Mouse (Mus musculus): ENCODE results near the gene Snrpf. TPM values are rescaled to one million over a fixed set of nuclear protein-coding genes. Genes with fewer than 3 reads are reported as not detected.
"Not testable (repeated sequence)": the region's sequence is repeated elsewhere in the genome, so short reads cannot be mapped to it uniquely, and the experiment has no call there.

The Snrpf gene
- total RNA-seq, 4 experiments from 2014 or later, result 9.7 to 14.9 (median 11.3) TPM

DNA sequence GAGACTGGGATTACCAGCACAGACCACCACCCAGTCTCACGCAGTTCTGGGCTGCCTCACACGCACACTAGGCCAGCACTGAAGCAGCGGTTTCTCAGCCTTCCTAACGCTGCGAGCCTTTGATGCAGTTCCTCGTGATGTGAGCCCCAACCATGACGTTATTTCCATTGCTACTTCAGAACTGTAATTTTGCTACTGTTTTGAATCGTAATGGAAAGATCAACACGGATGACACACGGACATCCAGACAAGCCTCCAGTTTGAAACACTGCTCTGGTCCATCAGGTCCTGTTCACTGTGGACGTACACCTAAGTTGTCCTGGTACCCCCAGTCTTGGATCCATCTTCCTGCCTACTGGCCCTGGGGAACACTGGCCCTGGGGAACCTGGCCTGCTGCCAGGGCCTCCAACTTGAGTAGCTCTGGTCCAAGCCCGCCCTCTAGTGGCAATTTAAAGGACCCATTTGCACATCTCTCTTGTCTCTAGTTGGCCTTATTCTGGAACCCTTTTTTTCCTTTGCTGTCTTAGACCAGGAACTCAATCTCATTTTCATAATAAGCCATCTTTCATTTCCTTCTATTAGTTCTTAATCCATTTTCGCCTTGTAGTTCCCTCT is 12.1 kb downstream of the Snrpf start:
- DNase-seq (ENCODE audit: low spot score in 2 of 2), result peak; percentile 23 to 48

DNA sequence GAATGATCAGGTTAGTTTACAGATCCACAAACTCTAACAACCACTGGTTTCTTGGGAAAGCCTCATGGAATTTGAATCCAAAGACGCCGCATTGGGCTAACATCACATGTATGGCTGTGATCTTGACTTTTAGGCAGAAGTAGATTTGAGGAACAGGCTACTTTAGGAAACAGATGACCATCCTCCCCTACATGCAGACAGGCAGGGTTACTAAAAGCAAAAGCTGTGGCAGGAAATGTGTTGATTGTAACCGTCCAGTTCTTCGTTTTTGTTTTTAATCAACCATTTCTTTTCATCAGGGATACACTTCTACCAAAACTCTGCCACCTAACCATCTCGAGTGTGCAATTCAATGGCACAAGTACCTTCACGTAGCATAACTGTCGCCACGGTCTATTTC is 13.5 kb downstream of the Snrpf start:
- DNase-seq (ENCODE audit: low spot score in 2 of 2), result no peak

DNA sequence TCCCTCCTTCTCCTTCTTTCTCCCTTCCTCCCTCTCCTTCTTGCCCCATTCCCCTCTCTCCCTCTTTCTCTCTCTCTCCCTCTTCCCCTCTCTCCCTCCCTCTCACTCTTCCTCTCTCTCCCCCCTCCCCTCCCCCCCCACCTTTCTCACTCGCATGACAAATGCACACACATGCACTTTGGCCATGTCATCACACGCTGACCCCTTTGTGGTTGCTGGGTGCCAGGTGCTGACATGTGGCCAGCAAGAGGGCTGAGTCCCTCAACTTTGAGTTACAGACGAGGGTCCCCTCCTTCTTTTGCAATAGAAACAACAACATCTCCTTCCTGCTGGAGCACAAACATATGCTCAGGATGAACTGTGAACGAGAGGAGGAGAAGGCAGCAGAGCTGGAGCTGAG is 14.5 kb downstream of the Snrpf start:
- DNase-seq (ENCODE audit: low spot score in 2 of 2), result no peak

DNA sequence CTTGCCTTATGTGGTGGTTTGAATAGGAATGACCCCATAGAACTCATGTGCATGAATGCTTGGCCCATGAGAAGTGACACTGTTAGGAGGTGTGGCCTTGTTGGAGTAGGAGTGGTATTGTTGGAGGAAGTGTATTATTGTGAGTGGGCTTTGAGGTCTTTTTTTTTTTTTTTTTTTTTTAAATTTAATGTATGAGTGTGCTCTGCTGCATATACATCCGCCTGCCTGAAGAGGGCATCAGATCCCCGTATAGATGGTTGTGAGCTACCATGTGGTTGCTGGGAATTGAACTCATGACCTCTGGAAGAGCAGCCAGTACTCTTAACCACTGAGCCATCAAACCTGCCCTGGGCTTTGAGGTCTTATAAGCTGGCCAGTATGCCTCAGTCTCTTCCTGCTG is 17.3 kb downstream of the Snrpf start:
- no peak for DNase-seq (ENCODE audit: low spot score in 2 of 2)

GRCm38 (mm10) chr10:93568671-93569070 is 20.8 kb downstream of the Snrpf start:
- DNase-seq (ENCODE audit: low spot score in 2 of 2), result no peak

DNA sequence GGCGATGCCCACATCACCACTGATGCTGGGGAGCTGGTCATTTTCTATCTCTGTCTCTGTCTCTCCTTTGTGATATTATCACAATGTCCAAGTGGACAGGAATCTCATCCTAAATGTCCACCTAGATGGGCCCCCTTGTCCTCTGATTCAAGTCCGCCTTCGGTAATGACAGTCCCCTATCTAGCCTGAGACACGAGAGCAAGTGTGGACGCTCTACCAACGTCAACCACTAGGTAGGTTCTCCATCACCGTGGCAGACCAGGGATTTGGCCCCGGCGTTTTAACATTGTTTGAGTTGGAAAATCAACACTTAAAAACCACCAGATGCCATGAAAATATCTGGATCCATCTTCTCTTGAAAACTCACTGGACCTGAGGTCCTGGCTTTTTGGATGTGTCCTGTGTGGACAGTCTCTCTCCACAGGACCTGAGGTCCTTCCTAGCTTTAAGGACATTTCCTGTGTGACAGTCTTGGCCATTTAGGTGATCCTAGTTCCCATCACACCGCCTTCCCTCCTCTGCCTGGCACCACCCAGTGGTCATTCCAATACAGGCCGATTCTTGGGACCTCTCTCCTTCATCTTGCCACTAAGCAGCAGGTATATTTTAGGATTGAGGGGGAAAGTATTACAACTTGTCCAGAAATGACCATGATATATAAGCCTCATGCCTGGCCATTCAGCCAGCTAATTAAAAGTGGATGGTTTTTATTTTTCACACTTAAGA is 21.5 kb downstream of the Snrpf start:
- DNase-seq (ENCODE audit: low spot score in 2 of 2), result no peak

- no peak for DNase-seq (ENCODE audit: low spot score in 2 of 2)
These were observed 22.4 kb downstream of the Snrpf start for GRCm38 (mm10) chr10:93567066-93567465.

DNA sequence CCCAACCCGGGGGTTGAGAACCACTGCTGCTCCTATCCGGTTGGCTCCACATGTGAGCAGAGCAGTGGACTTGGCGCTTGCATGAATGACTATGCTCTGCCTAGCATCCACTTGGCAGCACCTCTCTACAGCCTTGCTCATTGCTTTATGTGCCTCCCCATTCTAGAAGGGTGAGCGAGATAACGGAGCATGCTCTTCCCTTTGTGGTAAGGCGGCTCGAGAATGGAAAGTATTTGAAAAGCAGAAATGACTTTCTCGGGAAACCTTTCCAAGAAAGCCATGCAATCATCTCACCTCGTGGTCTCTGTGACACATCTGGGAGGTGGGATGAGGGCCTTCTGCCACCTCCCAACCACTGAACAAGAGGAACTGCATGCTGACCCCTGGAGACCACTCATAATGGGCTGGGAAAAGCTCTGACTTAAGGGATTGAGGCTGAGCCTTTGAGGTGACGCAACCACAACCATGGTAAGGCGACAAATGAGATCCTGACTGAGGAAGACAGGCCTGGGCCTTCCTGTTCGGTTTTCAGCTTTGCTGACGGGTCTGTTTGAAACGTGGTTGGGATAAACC is 24.9 kb downstream of the Snrpf start:
- no peak for DNase-seq (ENCODE audit: low spot score in 2 of 2)

DNA sequence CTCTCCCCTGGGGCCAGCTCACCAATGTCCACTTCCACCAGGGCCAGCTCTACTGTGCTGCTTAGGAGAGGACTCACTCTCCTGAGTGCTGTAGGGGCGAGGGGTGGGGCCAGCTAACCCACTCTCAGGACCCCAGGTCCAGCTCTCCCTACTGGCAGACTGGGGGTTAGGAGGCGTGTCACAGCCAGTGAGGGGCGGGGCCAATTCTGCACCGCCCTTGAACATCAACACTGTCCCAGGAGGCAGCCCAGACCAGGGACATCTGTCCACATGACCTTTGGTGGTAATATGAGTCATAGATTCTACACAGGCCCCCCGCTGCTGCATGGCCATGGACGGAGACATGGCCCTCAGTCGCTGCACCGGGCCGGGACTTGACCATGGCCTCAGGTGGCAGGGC is 29.7 kb downstream of the Snrpf start:
- no peak for DNase-seq (ENCODE audit: low spot score in 2 of 2)

DNA sequence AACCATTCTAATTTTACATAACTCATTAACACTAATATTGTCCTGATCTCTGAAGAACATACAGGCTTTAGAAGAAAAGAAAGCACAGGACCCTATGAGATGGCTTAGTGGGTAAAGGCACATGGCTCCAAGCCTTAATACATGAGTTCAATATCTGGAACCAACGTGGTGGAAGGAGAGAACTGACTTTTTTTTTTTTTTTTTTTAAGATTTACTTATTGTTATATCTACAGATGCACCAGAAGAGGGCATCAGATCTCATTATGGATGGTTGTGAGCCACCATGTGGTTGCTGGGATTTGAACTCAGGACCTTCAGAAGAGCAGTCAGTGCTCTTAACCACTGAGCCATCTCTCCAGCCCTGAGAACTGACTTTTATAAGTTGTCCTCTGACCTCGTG is 31.5 kb downstream of the Snrpf start:
- DNase-seq (ENCODE audit: low spot score in 2 of 2), result not testable (repeated sequence)

DNA sequence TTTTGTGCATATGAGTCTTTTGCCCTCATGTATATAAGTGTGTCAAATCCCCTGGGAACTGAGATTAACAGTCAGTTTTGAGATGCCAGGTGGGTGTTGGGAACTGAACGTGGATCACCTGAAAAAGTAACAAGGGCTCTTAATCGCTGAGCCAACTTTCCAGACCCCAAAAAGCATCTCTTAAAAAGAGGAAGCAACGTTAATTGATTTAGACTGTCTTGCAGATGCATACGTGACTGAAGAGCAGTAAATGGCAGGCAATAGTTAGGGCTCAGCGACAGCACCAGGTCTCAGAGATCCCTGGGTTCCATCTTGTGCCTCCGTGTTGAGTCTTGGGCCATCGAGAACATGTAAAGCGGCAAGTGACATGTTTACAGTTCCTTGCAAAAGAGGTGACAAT is 36.9 kb downstream of the Snrpf start:
- DNase-seq (ENCODE audit: low spot score in 2 of 2), result no peak

DNA sequence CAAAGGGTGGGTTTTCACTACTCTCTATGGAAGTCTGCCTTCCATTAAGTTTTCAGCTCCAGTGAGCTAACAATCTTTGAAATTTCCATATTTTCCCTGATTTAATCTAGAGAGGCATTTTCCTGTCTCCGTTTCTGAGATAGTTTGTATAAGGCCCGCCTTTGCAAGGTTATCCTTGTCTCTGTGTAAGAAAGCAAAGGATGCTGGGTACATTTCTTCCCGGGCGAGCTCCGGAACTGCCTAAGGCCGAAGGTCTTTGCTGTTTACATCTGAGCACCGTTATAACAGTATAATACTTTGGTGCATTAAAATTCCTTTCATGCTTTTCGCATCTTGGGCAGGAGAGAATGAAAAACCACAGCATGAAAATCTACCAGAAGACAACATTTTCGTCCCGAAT is 39.7 kb downstream of the Snrpf start:
- DNase-seq (ENCODE audit: low spot score in 2 of 2), result no peak

GRCm38 (mm10) chr10:93548991-93549390 is 40.5 kb downstream of the Snrpf start:
- DNase-seq (ENCODE audit: low spot score in 2 of 2), result peak; percentile 21 to 65

DNA sequence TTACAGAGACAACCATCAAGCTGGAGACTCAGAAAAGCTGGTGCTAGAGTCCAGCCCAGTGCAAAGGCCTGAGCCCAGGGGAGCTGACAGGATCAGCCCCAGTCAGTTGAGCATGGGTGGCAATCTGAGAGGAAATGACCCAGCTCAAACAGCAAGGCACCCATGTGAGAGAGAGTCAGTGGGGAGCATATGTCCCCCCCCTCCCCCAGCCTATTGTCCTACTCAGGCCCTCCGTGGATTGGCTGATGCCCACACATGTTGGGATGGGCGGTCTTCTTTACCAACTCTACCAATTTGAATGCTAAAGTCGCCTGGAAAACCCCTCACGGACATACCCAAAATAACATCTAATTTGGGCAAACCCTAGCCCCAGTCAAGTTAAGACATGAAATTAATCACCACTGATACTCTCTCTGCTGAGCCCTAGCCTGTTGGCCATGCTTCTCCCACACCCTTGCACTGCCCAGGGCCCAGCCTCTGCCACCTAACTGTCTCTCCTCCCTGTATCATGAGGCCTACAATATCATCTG is 41.7 kb downstream of the Snrpf start:
- DNase-seq (ENCODE audit: low spot score in 2 of 2), result no peak

DNA sequence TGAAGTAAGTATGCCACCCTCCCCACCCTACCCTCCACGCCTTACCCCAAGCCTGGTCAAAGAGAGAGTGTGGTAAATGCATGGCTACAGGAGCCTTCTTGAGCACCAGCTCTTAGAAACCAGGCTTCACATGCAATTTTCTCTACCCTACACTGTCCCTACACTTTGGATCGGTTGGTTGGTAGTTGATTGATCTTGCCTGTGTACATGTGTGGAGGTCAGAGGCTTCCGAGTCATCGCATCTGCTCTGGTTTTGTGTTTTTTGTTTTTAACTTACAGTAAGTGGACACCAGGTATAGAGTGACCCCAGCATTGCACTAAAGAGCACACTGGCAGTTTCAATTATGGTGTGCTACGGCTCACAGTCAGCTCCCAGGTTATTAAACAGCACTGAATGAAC is 45.3 kb downstream of the Snrpf start:
- no peak for DNase-seq (ENCODE audit: low spot score in 2 of 2)

GRCm38 (mm10) chr10:93543176-93543575 is 46.3 kb downstream of the Snrpf start:
- no peak for DNase-seq (ENCODE audit: low spot score in 2 of 2)

DNA sequence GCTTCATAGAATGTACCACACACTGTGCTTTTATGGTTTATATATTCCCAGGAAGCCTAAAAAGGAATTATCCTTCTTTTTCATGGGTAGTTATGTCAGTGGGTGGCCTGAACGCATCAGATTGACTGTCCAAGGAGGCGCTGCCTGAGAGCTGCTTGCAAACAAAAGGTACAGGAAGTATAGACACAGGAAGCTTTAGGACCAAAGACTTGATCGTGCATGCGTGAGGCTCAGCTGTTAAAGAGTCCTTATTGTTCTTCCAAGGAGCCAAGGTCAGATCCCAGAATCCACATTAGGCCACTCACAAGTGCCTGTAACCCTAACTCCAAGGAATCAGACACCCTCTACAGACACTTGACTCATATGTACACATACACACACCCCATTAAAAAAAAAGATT is 47.1 kb downstream of the Snrpf start:
- no peak for DNase-seq (ENCODE audit: low spot score in 2 of 2)

GRCm38 (mm10) chr10:93541585-93541984 is 47.9 kb downstream of the Snrpf start:
- no peak for DNase-seq (ENCODE audit: low spot score in 2 of 2)

DNA sequence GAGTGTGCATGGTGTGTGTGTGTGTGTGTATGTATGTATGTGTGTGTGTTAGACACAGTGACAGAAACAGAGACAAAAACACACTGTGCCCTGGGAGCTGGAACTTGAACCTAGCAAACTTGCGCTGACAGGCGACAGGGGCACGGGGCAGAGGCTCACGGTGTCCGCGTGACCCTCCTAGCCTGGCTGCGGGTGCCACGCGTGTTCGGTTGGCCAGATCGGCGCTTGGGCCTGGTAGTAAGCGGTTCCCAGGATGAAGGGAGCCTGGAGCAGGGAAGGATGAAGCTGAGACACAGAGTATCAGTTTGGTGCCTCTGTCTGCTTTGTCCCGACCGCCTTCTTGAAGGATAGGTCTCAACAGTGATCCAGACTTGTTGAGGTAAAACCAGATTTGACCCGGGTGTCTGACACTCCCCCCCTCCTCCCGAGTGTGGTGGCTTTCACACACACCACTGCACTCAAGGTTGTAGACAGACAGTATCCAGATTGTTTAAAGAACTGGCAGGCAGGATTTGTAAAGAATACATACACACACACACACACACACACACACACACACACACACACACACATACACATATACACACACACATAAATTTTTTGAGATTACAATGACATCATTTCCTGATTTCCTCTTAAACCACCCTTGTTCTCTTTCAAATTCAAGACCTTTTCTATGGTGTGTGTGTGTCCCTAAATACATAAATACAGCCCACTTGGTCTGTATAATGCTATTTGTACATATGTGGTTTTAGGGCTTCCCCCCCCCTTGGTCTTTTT is 48.9 kb downstream of the Snrpf start, which contains the start of gene Ccdc38:
Ccdc38 (plus strand) TSS at position 202 of the 780 bp plus-strand sequence.
- no peak for DNase-seq (ENCODE audit: low spot score in 2 of 2)

DNA sequence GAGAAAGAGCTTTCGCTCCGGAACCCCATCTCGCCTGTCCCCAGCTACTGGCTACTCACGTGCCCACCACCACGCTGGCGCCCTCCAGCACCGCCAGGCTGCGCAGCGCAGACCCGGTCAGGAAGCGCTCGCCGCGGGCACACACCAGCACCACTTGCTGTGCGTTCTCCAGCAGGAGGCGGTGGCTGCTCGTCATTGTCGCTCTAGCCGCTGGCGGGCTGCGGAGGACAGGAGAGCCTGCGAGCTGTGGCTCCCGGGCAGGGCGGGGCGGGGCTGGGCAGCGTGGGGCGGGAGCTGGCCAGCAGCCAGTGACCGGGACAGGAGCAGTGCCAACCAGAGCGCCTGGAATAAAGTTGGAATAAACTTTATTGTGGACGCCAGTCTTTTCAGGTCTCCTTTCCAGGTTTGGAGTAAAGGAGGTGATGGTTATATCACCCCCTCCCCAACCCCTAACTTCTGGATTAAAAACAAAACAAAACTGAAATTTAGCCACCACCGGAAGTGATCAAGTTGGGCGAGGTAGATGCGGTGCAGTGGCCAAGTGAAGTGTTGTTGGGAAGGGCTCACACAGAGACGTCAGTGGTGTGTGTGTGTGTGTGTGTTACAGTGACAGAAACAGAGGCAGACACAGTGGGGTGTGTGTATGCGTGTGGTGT is 49.6 kb downstream of the Snrpf start, which contains the start of gene Amdhd1:
Amdhd1 (minus strand) TSS at position 259 of the 656 bp plus-strand sequence.
- DNase-seq (ENCODE audit: low spot score in 2 of 2), result peak; percentile 4 to 36

GRCm38 (mm10) chr10:93538818-93539217 is 50.7 kb downstream of the Snrpf start:
- DNase-seq (ENCODE audit: low spot score in 2 of 2), result no peak
